Mouse (Mus musculus) heart, embryonic 11.5 days (tissue): ENCODE data around the gene Mag. TPM values are rescaled to one million over a fixed set of nuclear protein-coding genes. Genes with fewer than 3 reads are reported as not detected.
A peak's percentile ranks its signal among the peaks of the same experiment; 100 is the strongest.
"Not testable (repeated sequence)": the region's sequence is repeated elsewhere in the genome, so short reads cannot be mapped to it uniquely, and the experiment has no call there.

Experiments
- ATAC-seq: fragments of 200-750 bp; cut with Nextera tagmentation; replicated peaks from 2 replicates; pipeline ENCODE4 v1.8.0; 2017; ENCODE audit warnings: moderate library complexity; ENCODE audit not compliant: insufficient number of reproducible peaks, low FRiP score, low TSS enrichment
- H3K27ac ChIP-seq: fragments of 300-500 bp; sonication (generic); 2 replicates; pipeline ENCODE4 v1.5.1; 2014; ENCODE audit warnings: mild to moderate bottlenecking, low read depth, low read length
- H3K27me3 ChIP-seq: fragments of 300-500 bp; sonication (generic); 2 replicates; pipeline ENCODE4 v1.6.1; 2014; ENCODE audit warnings: mild to moderate bottlenecking, low read length, mixed read lengths; ENCODE audit not compliant: control insufficient read depth, insufficient read depth
- H3K36me3 ChIP-seq: fragments of 300-500 bp; sonication (generic); 2 replicates; pipeline ENCODE4 v1.6.1; 2014; ENCODE audit warnings: mild to moderate bottlenecking, low read length, moderate library complexity, mixed read lengths; ENCODE audit not compliant: control insufficient read depth, insufficient read depth
- H3K4me1 ChIP-seq: fragments of 300-500 bp; sonication (generic); 2 replicates; pipeline ENCODE4 v1.6.1; 2014; ENCODE audit warnings: low read length; ENCODE audit not compliant: control insufficient read depth, insufficient read depth
- H3K4me2 ChIP-seq: fragments of 300-500 bp; sonication (generic); 2 replicates; pipeline ENCODE4 v1.6.1; 2014; ENCODE audit warnings: mild to moderate bottlenecking, moderate library complexity
- H3K4me3 ChIP-seq: fragments of 300-500 bp; sonication (generic); 2 replicates; pipeline ENCODE4 v1.5.1; 2014; ENCODE audit warnings: low read depth, low read length
- H3K9ac ChIP-seq: fragments of 300-500 bp; sonication (generic); 2 replicates; pipeline ENCODE4 v1.6.1; 2014; ENCODE audit warnings: mild to moderate bottlenecking, low read depth, low read length, moderate library complexity
- H3K9me3 ChIP-seq: fragments of 300-500 bp; sonication (generic); replicated peaks from 2 replicates; pipeline ENCODE4 v1.6.1; 2016; ENCODE audit warnings: low read length; ENCODE audit not compliant: control insufficient read depth
- WGBS: fragments of 180-500 bp; shearing (Covaris S2); extraction: QIAGEN DNeasy Blood & Tissue Kit; methylation state at CpG from one replicate; pipeline ENCODE4 v1.1.7; 2014; ENCODE audit not compliant: insufficient replicate concordance; 5-methylcytosine and 5-hydroxymethylcytosine counted together
- polyA plus RNA-seq: library from polyadenylated mRNA; unstranded; fragments of >200 nt; fragmentation: Nextera tagmentation; extraction: Ambion mirVana; gene quantifications from 2 replicates; pipeline ENCODE4 v1.2.1, GENCODE M21; 2014

The Mag gene
- polyA plus RNA-seq, 1 experiment from 2014 or later: 0.09 TPM

DNA sequence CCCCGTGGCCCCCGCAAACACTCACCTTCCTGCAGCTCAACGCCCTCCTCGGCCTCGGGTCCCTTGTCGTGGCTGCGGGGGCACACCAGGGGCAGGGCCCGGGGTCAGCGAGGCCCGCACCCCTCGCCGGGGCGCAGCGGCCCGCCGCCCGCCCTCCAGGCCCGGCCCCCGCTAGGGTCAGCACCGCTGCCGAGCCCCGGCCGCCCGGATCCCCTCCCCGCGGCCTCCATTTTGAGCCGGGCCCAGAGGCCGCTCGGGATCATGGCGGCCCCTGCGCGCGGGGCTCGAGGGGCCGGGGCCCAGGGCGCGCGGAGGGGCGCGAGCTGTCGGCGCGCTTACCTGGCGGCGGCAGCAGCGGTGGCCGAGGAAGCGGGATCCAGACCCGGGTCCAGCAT is 41.7 kb upstream of the Mag start:
- peak; percentile 37 for ATAC-seq
- no peaks in the 10 kb centered on the region for H3K27me3 ChIP-seq
- H3K4me2 ChIP-seq: peak overlapping the region; percentile 79
- peak overlapping the region; percentile 98 for H3K4me3 ChIP-seq
- peaks cover 22% of the 10 kb centered on the region for H3K36me3 ChIP-seq
- WGBS: 2% methylated on average over 9 of the region's 49 CpGs
- peaks cover 10% of the 10 kb centered on the region for H3K4me1 ChIP-seq
- H3K9me3 ChIP-seq: no peaks in the 10 kb centered on the region
- H3K9ac ChIP-seq: peak overlapping the region; percentile 98
- H3K27ac ChIP-seq: peak overlapping the region; percentile 98

DNA sequence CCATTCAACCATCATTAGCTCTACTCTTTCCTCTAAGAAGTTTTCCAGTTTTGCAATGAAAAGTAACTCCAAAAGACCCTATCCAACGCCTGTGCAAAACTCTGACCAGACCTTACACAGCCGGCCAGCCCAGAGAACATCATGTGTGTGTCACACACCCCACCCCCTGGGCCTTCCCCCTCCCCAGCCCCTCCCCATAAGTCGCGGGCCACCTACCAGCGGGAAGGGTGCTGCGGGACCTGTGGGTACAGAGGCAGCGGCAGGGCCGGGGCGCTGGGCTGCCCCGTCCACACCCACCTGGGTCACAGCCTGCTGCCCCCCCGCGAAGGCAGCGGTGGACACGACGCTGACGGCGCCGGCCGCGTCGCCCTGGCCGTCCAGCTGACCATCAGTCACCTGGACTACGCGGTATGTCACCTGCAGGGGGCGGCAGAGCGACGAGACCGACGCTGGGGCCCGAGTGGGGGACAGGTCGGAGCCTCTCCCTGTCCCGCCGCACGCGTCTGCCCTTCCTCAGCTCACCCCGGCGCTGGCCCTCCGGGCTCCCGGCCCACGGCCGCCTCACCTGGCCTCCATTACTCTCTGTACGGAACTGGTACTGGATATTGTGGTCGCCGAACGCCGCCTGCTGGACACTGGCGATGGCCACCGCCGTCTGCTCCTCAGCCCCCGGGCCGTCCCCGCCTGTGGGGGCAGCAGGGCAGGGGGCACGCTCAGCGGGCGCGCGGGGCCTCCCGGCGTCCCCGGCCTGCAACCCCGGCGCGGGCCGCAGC is 41.1 kb upstream of the Mag start:
- H3K9ac ChIP-seq: peak overlapping the region; percentile 98
- H3K4me2 ChIP-seq: peak overlapping the region; percentile 79
- peak overlapping the region; percentile 98 for H3K27ac ChIP-seq
- peaks cover 10% of the 10 kb centered on the region for H3K4me1 ChIP-seq
- H3K9me3 ChIP-seq: no peaks in the 10 kb centered on the region
- ATAC-seq: peak; percentile 71
- WGBS: under 1% methylated on average over 63 of the region's 64 CpGs
- H3K4me3 ChIP-seq: peak overlapping the region; percentile 98
- no peaks in the 10 kb centered on the region for H3K27me3 ChIP-seq
- H3K36me3 ChIP-seq: peaks cover 22% of the 10 kb centered on the region

DNA sequence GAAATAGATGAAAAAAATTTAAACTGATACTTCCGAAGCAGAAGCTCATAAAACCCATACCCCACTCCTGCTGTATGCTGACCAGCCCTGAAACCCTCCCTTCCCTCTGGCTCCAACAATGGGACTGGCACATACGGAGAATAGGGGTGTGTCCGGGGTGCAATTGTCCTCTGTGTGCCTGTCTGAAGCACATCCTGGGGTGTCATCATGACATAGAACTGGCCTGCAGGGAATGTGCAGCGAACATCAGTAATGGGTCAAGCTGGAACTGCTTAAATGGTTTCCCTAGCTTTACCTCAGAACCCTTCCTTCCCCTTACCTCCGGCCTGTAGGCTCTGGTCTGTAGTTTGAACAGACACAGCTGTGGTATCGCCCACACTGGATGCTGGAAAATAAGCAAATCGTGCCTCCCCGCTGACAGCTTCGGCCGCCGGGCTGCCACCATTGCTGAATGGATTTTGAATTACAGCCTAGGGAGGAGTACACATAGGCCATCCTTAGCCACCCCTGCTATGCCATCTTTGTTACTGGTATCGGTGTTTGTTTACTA is 40.4 kb upstream of the Mag start:
- Histone ChIP-seq H3K36me3 (peaks cover 24% of the 10 kb centered on the region), H3K27me3 (no peaks in the 10 kb centered on the region), H3K4me1 (peaks cover 10% of the 10 kb centered on the region), H3K4me3 (peak overlapping the region; percentile 98), H3K4me2 (peak overlapping the region; percentile 79), H3K9ac (no peak overlapping the region), H3K27ac (no peak overlapping the region), H3K9me3 (no peaks in the 10 kb centered on the region)
- no peak for ATAC-seq
- 88% methylated on average over 12 of the region's 12 CpGs for WGBS

DNA sequence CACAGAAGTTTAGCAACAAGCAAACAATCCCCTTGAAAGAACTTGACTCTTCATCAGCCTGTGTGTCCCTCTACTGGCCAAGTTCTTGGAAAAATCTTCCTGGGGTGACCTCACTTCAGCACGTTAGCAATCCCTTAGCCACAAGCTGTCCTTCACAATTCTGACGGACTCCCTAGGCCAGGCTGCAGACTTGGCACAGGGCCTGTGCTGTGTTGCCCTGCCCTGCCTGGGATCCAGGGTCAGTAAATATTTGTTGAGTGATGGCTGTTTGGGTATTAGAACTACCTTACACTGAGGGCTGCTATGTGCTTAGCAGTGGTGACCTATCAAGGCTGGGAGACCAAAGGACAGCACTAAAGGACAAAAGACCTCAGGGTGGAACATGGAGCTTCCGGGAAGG is 39.4 kb upstream of the Mag start:
- peaks cover 24% of the 10 kb centered on the region for H3K36me3 ChIP-seq
- H3K27ac ChIP-seq: no peak overlapping the region
- peaks cover 10% of the 10 kb centered on the region for H3K4me1 ChIP-seq
- no peak overlapping the region for H3K9ac ChIP-seq
- H3K27me3 ChIP-seq: no peaks in the 10 kb centered on the region
- no peaks in the 10 kb centered on the region for H3K9me3 ChIP-seq
- no peak for ATAC-seq
- H3K4me2 ChIP-seq: no peak overlapping the region
- 92% methylated on average over 3 of the region's 3 CpGs for WGBS
- no peak overlapping the region for H3K4me3 ChIP-seq

DNA sequence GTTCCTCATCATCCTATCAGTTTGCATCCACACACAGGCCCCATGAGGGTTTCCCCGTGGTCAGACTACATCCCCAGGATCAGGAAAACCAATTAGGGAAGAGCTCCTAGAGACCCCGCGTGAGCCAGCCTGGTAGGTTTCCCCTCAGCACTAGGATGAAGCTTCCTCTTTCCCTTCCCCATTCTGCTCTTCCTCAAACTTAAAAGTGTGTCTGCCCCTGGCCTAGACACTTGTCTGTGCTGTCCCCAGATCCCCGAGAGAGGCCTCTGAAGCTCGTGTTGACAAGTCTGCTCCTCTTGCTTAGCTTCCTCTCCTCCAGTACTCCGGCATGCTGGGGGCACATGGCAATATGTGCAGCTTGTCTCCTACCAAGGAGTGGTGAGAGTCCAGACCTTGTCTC is 38.8 kb upstream of the Mag start:
- H3K27me3 ChIP-seq: no peaks in the 10 kb centered on the region
- 82% methylated on average over 6 of the region's 6 CpGs for WGBS
- H3K9me3 ChIP-seq: no peaks in the 10 kb centered on the region
- H3K4me1 ChIP-seq: peaks cover 10% of the 10 kb centered on the region
- H3K36me3 ChIP-seq: peaks cover 24% of the 10 kb centered on the region
- no peak overlapping the region for H3K4me3 ChIP-seq
- H3K27ac ChIP-seq: no peak overlapping the region
- ATAC-seq: no peak
- no peak overlapping the region for H3K4me2 ChIP-seq
- H3K9ac ChIP-seq: no peak overlapping the region

DNA sequence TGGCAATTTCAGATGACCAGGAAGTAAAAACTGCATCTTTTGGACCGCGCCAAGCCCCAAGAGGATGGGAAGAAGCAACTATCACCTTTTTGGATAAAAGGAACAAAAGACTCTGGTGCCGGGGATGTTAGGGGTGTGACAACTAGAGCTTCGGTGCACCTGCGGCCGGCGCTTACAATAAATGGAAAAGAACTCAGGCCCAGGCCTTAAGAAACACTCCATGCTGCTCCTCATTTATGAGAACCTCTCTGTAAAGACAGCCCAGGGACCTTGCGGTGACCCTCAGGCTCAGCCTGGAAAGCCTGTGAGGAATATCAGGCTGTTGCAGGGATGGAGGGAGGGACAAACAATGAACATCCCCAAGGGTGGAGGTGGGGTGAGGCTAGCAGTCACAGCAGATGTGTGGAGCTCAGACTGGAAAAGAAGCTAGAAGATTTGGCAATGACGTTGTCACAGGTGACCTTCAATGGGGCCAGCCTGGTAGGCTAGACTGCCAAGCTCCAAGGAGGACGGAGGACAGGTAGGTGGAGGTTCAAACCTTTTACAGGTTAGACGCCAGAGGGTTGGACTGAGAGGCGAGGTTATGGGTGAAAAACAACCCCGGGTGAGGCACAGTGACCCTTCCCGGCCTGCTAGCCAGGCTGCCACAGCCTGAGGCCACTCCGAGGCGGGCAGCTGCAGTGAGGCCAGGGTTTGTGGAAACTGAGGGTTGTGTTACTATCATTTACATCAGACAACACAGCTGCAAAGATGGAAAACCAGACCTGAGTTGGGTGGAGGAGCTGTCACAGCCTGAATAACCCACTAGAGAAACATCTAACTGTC is 38.0 kb upstream of the Mag start:
- H3K4me2 ChIP-seq: no peak overlapping the region
- no peak overlapping the region for H3K9ac ChIP-seq
- H3K27me3 ChIP-seq: no peaks in the 10 kb centered on the region
- no peak overlapping the region for H3K4me3 ChIP-seq
- no peak for ATAC-seq
- H3K4me1 ChIP-seq: peaks cover 4% of the 10 kb centered on the region; the same call in 1 of the 2 replicates
- H3K36me3 ChIP-seq: peaks cover 24% of the 10 kb centered on the region
- 91% methylated on average over 16 of the region's 16 CpGs for WGBS
- H3K9me3 ChIP-seq: no peaks in the 10 kb centered on the region
- no peak overlapping the region for H3K27ac ChIP-seq

DNA sequence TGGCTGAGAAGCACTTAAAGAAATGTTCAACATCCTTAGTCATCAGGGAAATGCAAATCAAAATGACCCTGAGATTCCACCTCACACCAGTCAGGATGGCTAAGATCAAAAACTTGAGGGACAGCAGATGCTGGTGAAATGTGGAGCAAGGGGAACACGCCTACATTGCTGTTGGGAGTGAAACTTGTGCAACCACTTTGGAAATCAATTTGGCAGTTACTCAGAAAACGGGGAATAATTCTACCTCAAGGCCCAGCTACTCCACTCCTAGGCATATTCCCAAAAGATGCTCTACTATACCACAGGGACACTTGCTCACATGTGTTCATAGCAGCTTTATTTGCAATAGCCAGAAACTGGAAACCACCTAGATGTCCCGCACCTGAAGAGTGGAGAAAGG is 35.2 kb upstream of the Mag start:
- H3K4me2 ChIP-seq, H3K27me3 ChIP-seq: not testable (repeated sequence)

DNA sequence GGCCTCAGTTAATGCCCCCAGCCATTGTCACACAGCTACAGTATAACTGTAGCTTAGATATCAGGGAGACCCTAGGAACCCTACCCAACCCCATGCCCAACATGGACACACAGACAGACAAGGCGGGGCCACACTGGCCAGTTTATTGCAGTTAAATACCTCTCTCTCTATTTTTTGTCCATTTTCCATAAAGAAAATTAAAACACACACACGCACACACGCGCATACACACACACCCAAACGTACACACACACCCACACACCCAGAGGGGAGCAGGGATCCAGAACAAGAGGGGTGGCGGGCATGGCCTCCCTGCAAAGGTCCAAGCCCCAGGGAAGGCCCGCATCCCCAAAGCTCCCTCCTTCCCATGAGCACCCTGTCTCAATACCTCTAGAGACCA is 31.2 kb upstream of the Mag start:
- Histone ChIP-seq H3K4me3 (no peak overlapping the region), H3K36me3 (peaks cover 2% of the 10 kb centered on the region; the same call in 1 of the 2 replicates), H3K27me3 (no peaks in the 10 kb centered on the region), H3K4me2 (no peak overlapping the region), H3K27ac (no peak overlapping the region), H3K9me3 (no peaks in the 10 kb centered on the region), H3K4me1 (no peaks in the 10 kb centered on the region), H3K9ac (no peak overlapping the region)
- no peak for ATAC-seq
- 97% methylated on average over 7 of the region's 7 CpGs for WGBS

More for the DNA sequence above, 35.2 kb upstream of the Mag start:
- not testable (repeated sequence) for H3K27ac ChIP-seq, H3K4me1 ChIP-seq, H3K4me3 ChIP-seq, H3K9ac ChIP-seq, H3K9me3 ChIP-seq, ATAC-seq
- peaks cover 21% of the 10 kb centered on the region for H3K36me3 ChIP-seq
- 93% methylated on average over 3 of the region's 3 CpGs for WGBS
